Mouse (Mus musculus): Measurements from ENCODE around the gene Samd15.
"Not testable (repeated sequence)": the region's sequence is repeated elsewhere in the genome, so short reads cannot be mapped to it uniquely, and the experiment has no call there.

The Samd15 gene

GRCm38 (mm10) chr12:87199206-87199972, at the start of gene Samd15:
TSS of gene Samd15 (plus strand) at chr12:87199723.
- in situ Hi-C loops (cut with MboI), result no loop called here

DNA sequence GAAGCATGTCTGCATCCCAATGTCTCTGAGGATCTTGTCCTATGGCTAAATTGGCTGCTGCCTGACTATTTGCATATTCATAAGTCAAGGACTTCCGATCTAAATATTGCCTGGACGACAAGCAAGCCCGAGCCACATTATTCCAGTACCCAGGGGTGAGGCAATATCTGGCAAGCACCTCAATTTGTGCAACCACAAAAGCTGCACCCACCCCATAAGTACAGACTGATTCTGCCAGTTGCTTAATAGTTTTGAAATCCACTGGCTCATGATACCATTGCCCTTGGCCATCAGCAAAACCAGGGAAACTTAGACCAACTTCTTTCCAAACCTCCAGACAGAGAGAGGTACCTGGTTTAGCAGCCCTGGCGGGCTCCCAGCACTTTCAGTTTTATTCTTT, 45.1 kb upstream of the Samd15 start:
- in situ Hi-C loops (cut with MboI), result not testable (repeated sequence)

GRCm38 (mm10) chr12:87157361-87157760, 42.2 kb upstream of the Samd15 start:
- in situ Hi-C loops (cut with MboI), result no loop called here

DNA sequence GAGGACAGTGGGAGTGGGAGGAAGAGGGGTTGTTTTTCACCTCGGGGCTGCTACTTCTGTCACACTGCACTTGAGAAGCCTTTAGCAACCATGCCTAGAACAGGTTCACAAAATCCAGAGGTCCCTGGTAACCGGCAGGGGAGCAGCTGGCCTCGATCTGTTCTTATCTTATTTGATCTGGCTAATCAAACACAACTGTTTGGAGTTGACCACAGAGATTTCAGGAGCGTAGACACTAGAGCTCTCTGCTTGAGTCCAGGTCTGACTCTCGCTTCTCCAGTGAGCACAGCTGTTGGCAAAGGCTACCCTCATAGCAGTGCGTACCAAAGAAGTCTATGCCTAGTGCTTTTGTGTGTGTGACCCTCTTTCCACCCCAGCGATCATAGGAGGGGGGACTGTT, 41.4 kb upstream of the Samd15 start:
- in situ Hi-C loops (cut with MboI), result no loop called here

DNA sequence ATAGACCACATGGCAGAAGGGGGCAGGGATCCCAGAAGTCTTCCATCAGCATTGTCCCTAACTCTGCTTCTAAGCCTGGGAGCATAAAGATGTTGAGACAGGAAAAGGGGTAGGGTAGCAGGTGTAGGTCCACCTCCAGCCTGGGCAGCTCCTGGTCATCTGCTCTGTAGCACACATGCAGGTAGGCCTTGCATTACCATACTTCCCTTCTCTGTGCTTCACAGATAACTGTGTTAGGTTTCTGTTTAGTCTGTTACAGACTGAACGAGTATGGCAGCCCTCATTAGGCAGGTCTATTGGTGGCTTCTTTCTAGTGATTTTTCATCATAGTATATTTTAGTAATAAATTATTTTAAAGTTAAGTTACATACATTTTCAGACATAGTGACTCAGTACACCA, 39.2 kb upstream of the Samd15 start:
- in situ Hi-C loops (cut with MboI), result no loop called here

GRCm38 (mm10) chr12:87160815-87161214, 38.7 kb upstream of the Samd15 start:
- in situ Hi-C loops (cut with MboI), result no loop called here

DNA sequence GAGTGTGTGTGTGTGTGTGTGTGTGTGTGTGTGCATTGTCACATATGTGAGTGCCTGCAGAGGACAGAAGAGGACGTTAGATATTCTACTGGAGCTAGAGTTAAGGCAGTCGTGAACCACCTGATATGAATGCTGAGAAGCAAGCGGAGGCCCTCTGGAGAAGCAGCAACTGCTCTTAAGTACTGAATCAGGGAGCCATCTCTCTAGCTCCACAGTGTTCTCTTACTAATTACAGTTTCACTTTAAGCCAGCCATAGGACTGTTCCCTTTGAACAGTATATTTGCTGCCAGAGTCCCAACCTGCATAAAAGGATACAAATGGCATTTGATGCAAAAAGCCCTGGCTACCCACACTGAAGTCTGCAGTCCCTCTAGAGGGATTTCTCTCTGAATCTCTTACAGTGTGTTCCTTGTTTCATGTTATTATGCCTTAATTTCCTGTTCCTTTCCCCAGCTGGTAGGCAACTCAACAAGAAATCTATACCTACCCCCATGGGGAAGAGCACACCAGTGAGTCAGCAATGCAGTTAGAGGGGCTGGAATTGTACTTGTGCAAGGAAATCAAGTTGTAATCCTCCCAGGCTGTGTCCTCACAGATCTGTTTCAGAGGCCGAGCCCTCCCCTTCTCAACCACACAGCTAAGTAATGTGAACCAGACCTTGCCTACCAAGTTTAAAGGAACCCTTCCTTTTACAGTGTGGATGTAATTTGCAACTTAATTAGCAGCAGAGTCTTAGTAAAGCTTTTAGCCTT, 24.2 kb upstream of the Samd15 start:
- in situ Hi-C loops (cut with MboI), result no loop called here

GRCm38 (mm10) chr12:87177631-87178030, 21.9 kb upstream of the Samd15 start:
- in situ Hi-C loops (cut with MboI), result no loop called here

- in situ Hi-C loops (cut with MboI), result no loop called here
These were observed 6.5 kb upstream of the Samd15 start for GRCm38 (mm10) chr12:87193008-87193407.

DNA sequence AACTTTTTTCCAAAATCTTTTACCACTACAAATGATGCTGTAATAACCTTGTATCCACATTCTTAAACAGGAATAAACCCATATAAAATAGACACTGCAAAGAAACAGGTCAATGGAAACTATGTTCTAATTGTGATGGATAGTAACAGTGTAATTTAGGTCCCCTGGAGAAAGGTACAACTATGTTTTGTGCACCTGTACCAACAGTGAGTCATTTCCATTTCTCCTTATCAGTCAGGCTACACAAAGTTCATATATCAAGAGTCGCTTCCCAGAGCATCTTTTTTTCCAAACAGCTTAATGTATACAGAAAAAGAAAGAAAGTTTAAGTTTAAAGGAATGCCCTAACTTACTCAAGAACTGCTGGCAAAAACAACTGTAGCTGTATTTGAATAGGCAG, 4.5 kb upstream of the Samd15 start:
- in situ Hi-C loops (cut with MboI), result no loop called here

DNA sequence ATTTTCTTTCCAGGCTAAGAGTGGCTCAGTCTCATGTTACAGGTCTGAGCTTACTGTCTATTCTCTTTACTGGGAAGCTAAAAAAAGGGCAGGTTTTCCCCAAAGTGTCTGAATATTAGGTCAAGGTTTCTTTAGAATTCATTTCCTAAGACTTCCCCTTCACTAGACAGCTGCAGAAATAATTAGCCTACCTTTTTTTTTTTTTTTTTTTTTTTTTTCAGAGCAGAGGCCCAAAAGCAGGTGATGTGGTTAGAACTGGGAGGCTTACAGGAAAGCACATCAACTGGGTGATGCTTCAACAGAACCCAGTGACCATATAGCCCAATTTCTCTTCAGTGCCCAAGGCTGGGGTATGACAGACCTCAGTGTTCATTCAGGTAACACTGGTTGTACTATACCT, 3.2 kb upstream of the Samd15 start:
- in situ Hi-C loops (cut with MboI), result no loop called here

DNA sequence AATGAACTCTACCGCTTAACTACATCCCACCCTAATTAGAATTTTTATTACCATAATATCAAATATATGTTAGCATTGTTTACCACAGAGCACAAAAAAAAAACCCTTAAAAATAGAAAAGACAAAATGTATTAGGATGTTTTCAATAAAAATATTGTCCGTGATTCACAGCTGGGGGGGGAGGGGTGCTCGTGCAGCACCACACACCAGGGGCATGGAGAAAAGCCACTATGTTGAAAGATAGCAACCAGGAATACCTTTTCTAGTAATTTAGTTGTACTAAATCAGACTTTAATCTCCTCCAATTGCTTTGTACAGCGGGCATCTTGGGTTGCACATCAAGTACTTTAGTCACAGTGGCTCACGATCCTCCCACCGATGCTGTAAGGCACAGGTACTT, 731 bp upstream of the Samd15 start:
- in situ Hi-C loops (cut with MboI), result no loop called here

DNA sequence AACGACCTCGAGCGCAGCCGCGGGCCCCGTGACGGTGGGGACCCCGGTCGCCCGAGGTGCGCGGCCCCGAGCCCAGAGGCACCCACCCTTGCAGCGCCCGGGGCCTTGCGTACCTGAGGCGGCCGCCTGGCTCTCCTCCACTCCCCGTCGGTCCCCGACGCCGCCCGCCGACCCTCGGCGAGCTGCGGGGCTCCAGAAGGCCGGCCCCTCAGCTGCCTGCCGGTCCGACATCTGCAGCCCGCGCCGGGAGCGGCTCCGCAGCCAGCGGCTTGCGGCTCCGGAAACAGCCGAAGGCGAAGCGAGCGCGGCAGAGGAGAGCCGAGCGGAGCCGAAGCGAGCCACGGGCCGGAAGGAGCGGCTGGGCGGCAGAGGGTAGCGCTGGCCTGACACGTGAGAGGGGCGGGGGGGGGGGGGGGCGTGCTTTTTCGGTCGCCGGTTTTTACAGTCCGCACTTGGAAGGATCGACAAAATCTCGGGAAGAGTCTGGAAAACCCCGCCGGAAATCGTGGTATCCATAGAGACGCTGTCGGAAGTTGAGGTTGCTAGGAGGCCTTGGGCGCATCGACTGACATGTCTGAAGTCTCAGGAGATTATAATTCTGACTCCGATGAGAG, 557 bp downstream of the Samd15 start, which contains the start of gene Tmed8:
Gene Tmed8 (minus strand): TSS at position 482 of the 614 bp plus-strand sequence.
- in situ Hi-C loops (cut with MboI), result no loop called here

- in situ Hi-C loops (cut with MboI), result no loop called here
These were observed 2.2 kb downstream of the Samd15 start for GRCm38 (mm10) chr12:87201694-87202093.

- in situ Hi-C loops (cut with MboI), result not testable (repeated sequence)
These were observed 6.3 kb downstream of the Samd15 start for GRCm38 (mm10) chr12:87205789-87206188.

- in situ Hi-C loops (cut with MboI), result no loop called here
These were observed 13.5 kb downstream of the Samd15 start for GRCm38 (mm10) chr12:87212844-87213606.

- in situ Hi-C loops (cut with MboI), result no loop called here
These were observed 16.5 kb downstream of the Samd15 start for GRCm38 (mm10) chr12:87216053-87216452.

- in situ Hi-C loops (cut with MboI), result no loop called here
These were observed 18.1 kb downstream of the Samd15 start for GRCm38 (mm10) chr12:87217596-87217995.

GRCm38 (mm10) chr12:87219362-87219761, 19.8 kb downstream of the Samd15 start:
- in situ Hi-C loops (cut with MboI), result no loop called here

- in situ Hi-C loops (cut with MboI), result no loop called here
These were observed 25.4 kb downstream of the Samd15 start for GRCm38 (mm10) chr12:87224950-87225349.

DNA sequence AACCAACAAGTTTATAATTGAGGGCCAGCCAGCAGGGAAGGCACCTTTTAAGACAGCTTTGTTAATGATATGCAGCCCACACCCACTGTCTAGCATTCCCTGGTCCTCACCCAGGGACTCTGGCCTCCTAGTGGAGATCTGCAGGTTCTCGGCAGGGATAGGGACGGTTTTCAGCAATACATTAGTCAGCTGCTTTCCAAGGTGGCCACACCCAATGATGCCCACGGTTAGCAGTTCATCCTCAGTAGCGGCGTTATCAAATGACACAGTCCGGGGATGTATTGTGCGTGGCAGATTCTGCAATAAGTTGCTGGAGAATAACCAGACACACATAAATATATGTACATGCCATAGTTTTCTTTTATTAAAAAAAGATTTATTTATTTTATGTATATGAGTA, 27.3 kb downstream of the Samd15 start:
- in situ Hi-C loops (cut with MboI), result no loop called here

GRCm38 (mm10) chr12:87229633-87230032, 30.1 kb downstream of the Samd15 start:
- in situ Hi-C loops (cut with MboI), result no loop called here

All from mature B cell (primary cell).